Mouse (Mus musculus) spleen, adult 2 months (tissue): ENCODE data around the gene Slc13a5.

Source experiments
- CTCF ChIP-seq: fragments of 200-500 bp; IDR thresholded peaks from 2 replicates; pipeline ENCODE4 v1.5.1; 2011; ENCODE audit warnings: mild to moderate bottlenecking, inconsistent platforms; ENCODE audit not compliant: insufficient read depth, insufficient read length, insufficient replicate concordance; ENCODE audit errors: extremely low read depth
- POLR2A ChIP-seq: fragments of 200-500 bp; IDR thresholded peaks from 2 replicates; pipeline ENCODE4 v1.6.1; 2011; ENCODE audit warnings: low read depth, low read length, inconsistent platforms

GRCm38 (mm10) chr11:72310491-72310890, 43.5 kb upstream of the Slc13a5 start:
- TF ChIP-seq CTCF (no peak), POLR2A (no peak)
